Mouse (Mus musculus): Measurements from ENCODE around the gene Lama5. TPM values are rescaled to one million over a fixed set of nuclear protein-coding genes. Genes with fewer than 3 reads are reported as not detected.

Gene Lama5
- polyA plus RNA-seq (2016; fragmentation: Nextera tagmentation; extraction: Ambion mirVana) = 10.7 and 11.2 TPM in 2 replicates

- peak within 1 kb of the TSS; percentile 84 for H3K27ac ChIP-seq
- H3K4me1 ChIP-seq = peaks cover 68% of the 10 kb centered on the region
- peak; percentile 79 for DNase-seq (ENCODE audit: extremely low spot score, low spot score)
- WGBS = under 1% methylated on average over 37 of the region's 37 CpGs
- peak within 1 kb of the TSS; percentile 83 for H3K4me3 ChIP-seq
- peaks cover 58% of the 10 kb centered on the region for H3K27me3 ChIP-seq (ENCODE audit: poor library complexity, severe bottlenecking)
- H3K36me3 ChIP-seq (replicated peaks) = 0 out of 2 replicates have a peak, but pooled peaks cover 2% of the 10 kb centered on the region
- no peaks in the 10 kb centered on the region for H3K9me3 ChIP-seq
These were observed at the start of gene Lama5 for GRCm38 (mm10) chr2:180225762-180226378. Gene Lama5, minus strand, starts transcription at chr2:180225859.

- no peak overlapping the region for H3K4me3 ChIP-seq
- H3K9me3 ChIP-seq = no peaks in the 10 kb centered on the region
- H3K4me1 ChIP-seq = peaks cover 47% of the 10 kb centered on the region
- peaks cover 18% of the 10 kb centered on the region for H3K36me3 ChIP-seq (replicated peaks)
- WGBS = 93% methylated on average over 2 of the region's 2 CpGs
- no peak overlapping the region for H3K27ac ChIP-seq
- DNase-seq (ENCODE audit: extremely low spot score, low spot score) = no peak
- H3K27me3 ChIP-seq (ENCODE audit: poor library complexity, severe bottlenecking) = peaks cover 27% of the 10 kb centered on the region
These were observed 48.9 kb upstream of the Lama5 start for GRCm38 (mm10) chr2:180274523-180274922.

GRCm38 (mm10) chr2:180273394-180274244 lies 48.0 kb upstream of the Lama5 start, which contains the start of gene Cables2:
Gene Cables2, minus strand, starts transcription at chr2:180273496.
- 7% methylated on average over 68 of the region's 68 CpGs for WGBS
- H3K4me1 ChIP-seq = peaks cover 47% of the 10 kb centered on the region
- peak; percentile 96 for DNase-seq (ENCODE audit: extremely low spot score, low spot score)
- H3K27ac ChIP-seq = peak within 1 kb of the TSS; percentile 93
- peaks cover 26% of the 10 kb centered on the region for H3K36me3 ChIP-seq (replicated peaks)
- H3K27me3 ChIP-seq (ENCODE audit: poor library complexity, severe bottlenecking) = peaks cover 27% of the 10 kb centered on the region
- no peaks in the 10 kb centered on the region for H3K9me3 ChIP-seq
- H3K4me3 ChIP-seq = peak within 1 kb of the TSS; percentile 86

DNA sequence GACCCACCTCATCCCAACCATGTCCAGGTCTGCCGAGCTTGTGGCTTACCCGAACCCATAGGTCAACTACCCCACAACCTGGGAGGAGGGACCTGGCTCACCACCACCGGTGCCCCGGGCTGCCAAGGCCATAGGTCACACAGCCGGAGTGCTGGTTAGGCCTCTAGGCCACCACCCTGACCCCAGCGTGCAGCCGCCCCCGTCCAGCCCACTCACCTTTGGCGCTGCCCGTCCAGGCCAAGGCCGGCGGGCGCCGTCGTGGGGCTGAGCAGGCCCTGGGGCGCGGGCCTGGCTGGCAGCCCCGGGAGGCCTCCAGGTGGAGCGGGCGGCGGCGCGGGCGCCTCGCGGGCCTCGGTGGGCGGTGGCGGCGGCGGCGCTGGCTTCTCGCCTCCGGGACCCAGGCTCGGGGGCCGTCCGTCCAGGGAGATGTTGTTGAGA lies 47.2 kb upstream of the Lama5 start:
- Histone ChIP-seq H3K9me3 (no peaks in the 10 kb centered on the region), H3K27me3 (ENCODE audit: poor library complexity, severe bottlenecking) (peaks cover 21% of the 10 kb centered on the region), H3K4me1 (peaks cover 47% of the 10 kb centered on the region), H3K36me3 (replicated peaks) (peaks cover 33% of the 10 kb centered on the region), H3K4me3 (peak overlapping the region; percentile 86), H3K27ac (peak overlapping the region; percentile 93)
- WGBS = under 1% methylated on average over 36 of the region's 37 CpGs
- DNase-seq (ENCODE audit: extremely low spot score, low spot score) = peak; percentile 44

GRCm38 (mm10) chr2:180271804-180272395 lies 46.2 kb upstream of the Lama5 start:
- Histone ChIP-seq H3K27ac (no peak overlapping the region), H3K27me3 (ENCODE audit: poor library complexity, severe bottlenecking) (peaks cover 19% of the 10 kb centered on the region), H3K4me3 (peak overlapping the region; percentile 86), H3K4me1 (peaks cover 47% of the 10 kb centered on the region), H3K36me3 (replicated peaks) (peaks cover 42% of the 10 kb centered on the region), H3K9me3 (no peaks in the 10 kb centered on the region)
- WGBS = 73% methylated on average over 5 of the region's 5 CpGs
- no peak for DNase-seq (ENCODE audit: extremely low spot score, low spot score)

DNA sequence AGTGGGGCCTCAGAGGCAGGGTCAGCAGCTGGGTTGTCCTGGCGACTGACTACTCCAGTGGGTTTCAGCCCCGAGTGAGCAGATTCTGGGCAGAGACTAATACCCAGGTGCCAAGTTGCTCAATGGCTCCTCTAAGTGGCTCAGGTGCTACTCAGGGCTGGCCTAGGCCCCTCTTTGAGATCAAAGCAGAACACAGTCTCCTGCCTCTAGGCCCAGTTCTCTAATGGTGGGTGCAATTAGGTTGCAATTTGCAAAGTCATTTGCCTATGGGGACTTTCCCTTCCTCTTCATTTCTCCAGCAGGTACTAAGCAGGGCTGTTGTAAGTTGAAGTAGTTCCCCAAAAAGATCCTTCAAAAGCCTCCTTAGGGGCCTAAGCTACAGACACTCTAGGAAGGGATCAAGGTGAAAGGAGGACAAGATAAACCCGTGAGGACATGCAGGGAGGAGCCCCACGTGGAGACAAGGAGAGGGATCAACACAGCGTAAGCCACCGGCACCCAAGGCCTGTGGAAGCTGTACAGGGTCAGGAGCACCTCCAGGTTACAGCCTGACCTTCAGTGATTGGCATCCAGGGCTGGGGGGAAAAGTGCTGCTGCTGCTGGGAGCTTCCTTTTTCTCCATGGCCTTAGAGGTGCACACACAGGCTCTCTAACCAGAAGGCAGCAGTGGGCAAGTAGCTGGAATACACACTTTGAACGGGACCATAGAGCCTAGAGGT lies 45.0 kb upstream of the Lama5 start:
- Histone ChIP-seq H3K27me3 (ENCODE audit: poor library complexity, severe bottlenecking) (peaks cover 19% of the 10 kb centered on the region), H3K4me1 (peaks cover 36% of the 10 kb centered on the region), H3K36me3 (replicated peaks) (peaks cover 51% of the 10 kb centered on the region), H3K27ac (no peak overlapping the region), H3K9me3 (no peaks in the 10 kb centered on the region), H3K4me3 (no peak overlapping the region)
- WGBS = 86% methylated on average over 7 of the region's 7 CpGs
- no peak for DNase-seq (ENCODE audit: extremely low spot score, low spot score)

GRCm38 (mm10) chr2:180269329-180269728 lies 43.7 kb upstream of the Lama5 start:
- 89% methylated on average over 10 of the region's 10 CpGs for WGBS

DNA sequence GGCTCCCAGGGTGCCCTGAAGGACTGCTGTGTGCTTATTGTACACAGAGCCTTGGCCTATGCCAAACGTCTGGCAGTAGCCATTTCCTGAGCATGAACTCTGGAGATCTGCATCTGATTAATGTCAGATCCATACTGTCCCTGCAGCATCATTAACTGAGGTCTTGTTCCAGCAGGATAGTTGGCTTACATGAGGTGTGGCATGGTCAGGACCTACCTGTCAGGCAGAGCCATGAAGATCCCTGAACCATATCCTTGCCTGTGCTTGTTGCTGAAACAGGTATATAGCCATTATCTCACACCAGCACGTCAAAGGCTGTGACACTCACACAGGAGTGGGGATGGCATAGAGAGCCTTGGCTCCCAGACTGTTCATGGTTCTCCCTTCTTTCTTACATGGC lies 42.3 kb upstream of the Lama5 start:
- Histone ChIP-seq H3K9me3 (no peaks in the 10 kb centered on the region), H3K4me3 (no peak overlapping the region), H3K4me1 (peaks cover 28% of the 10 kb centered on the region), H3K27me3 (ENCODE audit: poor library complexity, severe bottlenecking) (no peaks in the 10 kb centered on the region), H3K27ac (no peak overlapping the region; the same call in 1 of the 2 replicates), H3K36me3 (replicated peaks) (peaks cover 70% of the 10 kb centered on the region)
- WGBS = 74% methylated on average over 2 of the region's 2 CpGs
- DNase-seq (ENCODE audit: extremely low spot score, low spot score) = no peak

More at GRCm38 (mm10) chr2:180269329-180269728, 43.7 kb upstream of the Lama5 start:
- Histone ChIP-seq H3K9me3 (no peaks in the 10 kb centered on the region), H3K27me3 (ENCODE audit: poor library complexity, severe bottlenecking) (peaks cover 6% of the 10 kb centered on the region), H3K36me3 (replicated peaks) (peaks cover 56% of the 10 kb centered on the region), H3K4me1 (peaks cover 36% of the 10 kb centered on the region), H3K4me3 (no peak overlapping the region), H3K27ac (no peak overlapping the region)
- no peak for DNase-seq (ENCODE audit: extremely low spot score, low spot score)

GRCm38 (mm10) chr2:180262891-180263290 lies 37.2 kb upstream of the Lama5 start:
- H3K27me3 ChIP-seq (ENCODE audit: poor library complexity, severe bottlenecking) = no peaks in the 10 kb centered on the region
- H3K36me3 ChIP-seq (replicated peaks) = peaks cover 88% of the 10 kb centered on the region
- no peak overlapping the region for H3K4me3 ChIP-seq
- peaks cover 14% of the 10 kb centered on the region for H3K4me1 ChIP-seq
- H3K27ac ChIP-seq = no peak overlapping the region
- WGBS = 93% methylated on average over 10 of the region's 10 CpGs
- no peaks in the 10 kb centered on the region for H3K9me3 ChIP-seq
- no peak for DNase-seq (ENCODE audit: extremely low spot score, low spot score)

DNA sequence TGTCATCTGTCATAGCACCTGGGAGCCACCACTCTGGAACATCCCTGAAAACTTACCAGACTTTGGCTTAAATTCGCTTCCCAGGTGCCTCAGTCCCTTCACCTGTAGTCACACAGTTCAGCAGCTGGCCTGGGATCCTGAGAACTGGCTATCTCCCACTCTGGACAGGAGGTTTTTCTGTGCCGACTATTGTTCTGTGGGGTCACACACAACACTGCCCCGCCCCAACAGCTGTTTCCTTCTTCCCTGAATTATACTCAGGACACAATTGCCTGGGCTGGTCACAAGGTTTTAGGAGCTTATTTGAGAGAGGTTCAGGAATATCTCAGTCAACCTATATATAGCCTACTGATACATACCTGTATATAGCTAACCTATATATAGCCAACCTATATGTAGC lies 36.8 kb upstream of the Lama5 start:
- Histone ChIP-seq H3K36me3 (replicated peaks) (peaks cover 88% of the 10 kb centered on the region), H3K27ac (no peak overlapping the region), H3K4me1 (peaks cover 15% of the 10 kb centered on the region), H3K4me3 (no peak overlapping the region), H3K27me3 (ENCODE audit: poor library complexity, severe bottlenecking) (no peaks in the 10 kb centered on the region), H3K9me3 (no peaks in the 10 kb centered on the region)
- WGBS = 88% methylated on average over 3 of the region's 3 CpGs
- no peak for DNase-seq (ENCODE audit: extremely low spot score, low spot score)

- 94% methylated on average over 7 of the region's 7 CpGs for WGBS
These were observed 36.2 kb upstream of the Lama5 start for GRCm38 (mm10) chr2:180261901-180262300.

More at GRCm38 (mm10) chr2:180261901-180262300, 36.2 kb upstream of the Lama5 start:
- no peak for DNase-seq (ENCODE audit: extremely low spot score, low spot score)
- Histone ChIP-seq H3K36me3 (replicated peaks) (peaks cover 83% of the 10 kb centered on the region), H3K27me3 (ENCODE audit: poor library complexity, severe bottlenecking) (no peaks in the 10 kb centered on the region), H3K9me3 (no peaks in the 10 kb centered on the region), H3K27ac (no peak overlapping the region), H3K4me3 (no peak overlapping the region), H3K4me1 (peaks cover 15% of the 10 kb centered on the region)

Measured in forebrain, embryonic 10.5 days (tissue).